Mouse (Mus musculus) c-Kit-positive CD71-negative TER-119-negative erythroid progenitor cells, embryonic 14.5 days (primary cell): ENCODE measurements around the gene Ilk.
A peak's percentile ranks its signal among the peaks of the same experiment; 100 is the strongest.
"Not testable (repeated sequence)": the region's sequence is repeated elsewhere in the genome, so short reads cannot be mapped to it uniquely, and the experiment has no call there.

Source experiments
- DNase-seq: peaks from one replicate; pipeline ENCODE4 v3.0.0-alpha.2; 2013; ENCODE audit warnings: low read depth

Gene Ilk

GRCm38 (mm10) chr7:105736264-105736901, at the start of gene Ilk:
Gene Ilk, plus strand, starts transcription at chr7:105736592.
- peak; percentile 69 for DNase-seq

- DNase-seq: peak; percentile 9
These were observed 45.5 kb upstream of the Ilk start for GRCm38 (mm10) chr7:105690875-105691274.

DNA sequence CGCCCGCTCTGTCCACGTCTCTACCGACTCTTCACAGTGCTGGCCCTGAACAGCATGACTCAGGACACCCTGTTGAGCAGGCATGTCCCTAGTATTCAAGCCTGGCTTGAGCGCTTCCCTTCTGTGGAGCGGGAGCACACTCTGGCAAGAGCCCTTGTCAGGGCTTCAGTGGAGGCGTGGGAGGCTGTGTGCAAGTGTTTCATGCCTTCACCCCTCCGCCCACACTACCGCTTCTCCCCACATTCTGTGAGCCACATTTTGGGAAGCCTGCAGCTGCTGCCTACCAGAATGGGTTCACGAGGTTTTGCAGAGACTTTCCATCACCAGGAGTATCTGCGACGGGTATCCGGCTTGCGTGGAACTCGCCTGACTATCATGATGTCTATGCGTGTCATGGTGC, 33.2 kb upstream of the Ilk start:
- DNase-seq: no peak

- DNase-seq: no peak
These were observed 32.6 kb upstream of the Ilk start for GRCm38 (mm10) chr7:105703816-105704215.

DNA sequence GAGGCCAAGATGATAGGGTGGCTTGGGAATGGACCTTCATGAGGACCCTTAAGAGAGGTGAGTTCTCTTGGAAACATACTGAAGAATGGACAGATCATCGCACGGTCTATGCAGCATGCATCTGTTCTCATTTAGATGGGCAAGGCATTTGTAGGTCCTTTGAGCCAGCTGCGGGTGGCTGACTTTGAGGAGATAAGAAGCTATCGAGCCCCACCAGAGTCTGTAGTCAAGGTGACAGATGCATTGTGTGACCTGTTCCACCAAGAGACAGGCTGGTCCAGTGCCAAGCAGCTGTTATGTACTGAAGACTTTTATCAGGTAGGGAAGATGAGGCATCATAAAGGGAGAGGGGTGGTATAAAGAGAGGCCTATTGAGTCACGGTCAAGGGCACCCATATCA, 27.7 kb upstream of the Ilk start:
- no peak for DNase-seq

- DNase-seq: no peak
These were observed 21.0 kb upstream of the Ilk start for GRCm38 (mm10) chr7:105715366-105715765.

DNA sequence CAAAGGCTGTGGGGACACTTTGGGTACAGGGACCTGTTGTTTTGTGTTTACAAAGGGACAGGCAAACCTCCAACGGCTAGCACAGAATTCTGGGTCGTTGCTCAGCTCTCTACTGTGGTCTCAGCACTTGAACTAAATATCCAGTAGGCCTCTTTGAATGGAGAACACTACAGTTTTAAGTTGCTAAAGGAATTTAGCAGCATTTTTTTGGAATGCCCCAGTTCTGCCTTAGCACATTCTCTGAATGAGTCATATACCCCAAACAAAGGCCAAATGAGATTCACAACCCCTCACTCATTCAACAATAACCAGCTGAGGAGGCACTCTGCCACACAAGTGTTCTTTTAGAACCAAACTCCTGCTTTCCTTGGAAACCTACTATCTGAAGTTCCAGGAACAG, 14.5 kb upstream of the Ilk start:
- no peak for DNase-seq

- DNase-seq: no peak
These were observed 10.0 kb upstream of the Ilk start for GRCm38 (mm10) chr7:105726144-105726979.

DNA sequence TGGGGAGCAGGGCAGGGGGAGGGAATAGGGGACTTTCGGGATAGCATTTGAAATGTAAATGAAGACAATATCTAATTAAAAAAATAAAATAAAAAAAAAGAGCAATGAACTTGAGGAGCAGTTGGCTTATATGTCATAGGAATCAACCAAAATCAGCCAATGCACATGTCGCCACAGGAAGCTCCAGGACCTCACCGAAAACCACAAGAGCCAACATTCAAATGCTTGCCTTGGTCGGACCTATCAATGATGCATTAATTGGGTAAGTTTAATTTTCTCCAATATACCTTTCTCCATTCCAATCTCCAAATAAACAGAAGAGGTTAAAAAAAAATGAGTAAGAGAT, 9.4 kb upstream of the Ilk start:
- DNase-seq: no peak

- no peak for DNase-seq
These were observed 7.5 kb upstream of the Ilk start for GRCm38 (mm10) chr7:105728701-105729428.

GRCm38 (mm10) chr7:105733836-105734235, 2.6 kb upstream of the Ilk start:
- DNase-seq: no peak

DNA sequence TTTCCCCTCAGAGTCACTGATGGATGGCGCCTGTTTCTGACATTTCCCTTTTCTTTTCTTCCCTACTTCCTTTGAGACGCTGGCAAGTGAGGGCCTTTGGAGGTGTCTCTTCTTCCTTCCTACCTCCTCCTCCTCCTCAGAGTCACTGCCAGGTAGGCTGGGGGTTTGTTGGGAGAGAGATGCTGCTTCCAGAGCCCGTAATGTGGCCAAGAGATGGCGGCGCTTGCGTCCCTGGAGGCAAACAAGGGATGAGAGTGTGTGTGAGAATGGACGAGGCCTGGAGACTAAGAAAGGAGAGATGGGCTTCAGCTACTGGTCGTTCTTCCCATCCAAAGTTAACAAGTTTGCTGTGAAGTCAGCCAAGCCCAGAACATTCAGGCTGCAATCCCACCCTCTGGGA, 1.6 kb upstream of the Ilk start:
- DNase-seq: no peak

DNA sequence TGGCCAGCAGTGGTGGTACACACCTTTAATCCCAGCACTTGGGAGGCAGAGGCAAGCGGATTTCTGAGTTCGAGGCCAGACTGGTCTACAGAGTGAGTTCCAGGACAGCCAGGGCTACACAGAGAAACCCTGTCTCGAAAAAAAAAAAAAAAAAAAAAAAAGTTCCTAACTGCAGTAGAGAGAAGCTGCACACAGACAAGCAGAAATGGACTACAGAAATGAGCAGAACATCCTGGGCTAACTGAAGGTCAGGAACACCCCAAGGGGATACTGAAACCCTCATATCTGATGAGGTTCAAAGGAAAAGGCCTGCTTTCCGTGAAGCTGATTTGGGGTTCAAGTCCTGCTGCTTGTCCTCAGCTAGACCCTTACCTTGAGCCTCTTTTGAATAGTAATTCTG, 928 bp upstream of the Ilk start:
- DNase-seq: not testable (repeated sequence)

DNA sequence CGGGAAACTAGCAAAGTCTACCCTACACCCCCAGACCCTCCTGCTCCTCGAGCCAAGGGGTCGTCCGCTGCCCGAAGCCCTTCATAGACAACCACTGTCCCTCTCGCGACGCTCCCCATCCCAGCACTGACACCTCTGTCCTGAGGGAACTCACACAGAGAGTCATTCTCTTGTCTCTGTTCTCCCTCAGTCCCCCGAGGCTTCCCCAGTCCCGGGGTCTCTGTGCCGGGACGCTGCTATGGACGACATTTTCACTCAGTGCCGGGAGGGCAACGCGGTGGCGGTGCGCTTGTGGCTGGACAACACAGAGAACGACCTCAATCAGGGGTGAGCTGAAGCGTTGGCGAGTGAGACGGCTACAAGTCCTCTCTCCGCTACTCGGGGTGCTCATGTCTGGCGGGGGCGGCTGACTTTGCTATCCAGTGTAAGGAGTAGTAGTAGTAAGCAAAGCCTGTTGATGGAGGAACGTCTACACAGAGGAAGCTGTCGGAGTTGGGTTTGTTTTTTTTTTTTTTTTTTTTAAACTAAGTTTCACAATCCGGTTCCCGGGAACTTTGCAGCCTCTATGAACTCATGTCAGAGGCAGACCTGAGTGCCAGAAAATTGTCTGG, 624 bp downstream of the Ilk start, which contains the start of gene Rrp8:
Rrp8 (minus strand) TSS at position 475 of the 611 bp plus-strand sequence.
- DNase-seq: no peak

DNA sequence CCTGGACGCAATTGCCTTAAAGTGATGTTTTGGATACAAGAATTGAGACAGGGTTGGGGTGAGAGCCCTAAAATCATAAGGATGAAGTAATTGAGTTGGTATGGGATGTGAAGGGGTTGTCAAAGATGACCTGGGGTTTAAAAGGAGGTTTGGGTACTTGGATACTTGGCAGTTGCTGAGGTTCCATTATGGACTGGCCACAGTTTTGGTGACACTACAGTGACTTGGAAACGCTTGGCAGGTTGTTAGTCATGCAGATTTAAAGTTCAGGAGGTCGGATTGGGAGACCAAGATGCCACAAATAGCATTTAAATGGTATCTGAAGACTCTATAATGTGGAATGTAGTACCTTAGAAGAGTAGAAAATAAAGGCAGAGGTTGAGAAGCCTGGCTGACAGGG, 1.3 kb downstream of the Ilk start:
- DNase-seq: no peak

- DNase-seq: no peak
These were observed 1.9 kb downstream of the Ilk start for GRCm38 (mm10) chr7:105738286-105738685.

DNA sequence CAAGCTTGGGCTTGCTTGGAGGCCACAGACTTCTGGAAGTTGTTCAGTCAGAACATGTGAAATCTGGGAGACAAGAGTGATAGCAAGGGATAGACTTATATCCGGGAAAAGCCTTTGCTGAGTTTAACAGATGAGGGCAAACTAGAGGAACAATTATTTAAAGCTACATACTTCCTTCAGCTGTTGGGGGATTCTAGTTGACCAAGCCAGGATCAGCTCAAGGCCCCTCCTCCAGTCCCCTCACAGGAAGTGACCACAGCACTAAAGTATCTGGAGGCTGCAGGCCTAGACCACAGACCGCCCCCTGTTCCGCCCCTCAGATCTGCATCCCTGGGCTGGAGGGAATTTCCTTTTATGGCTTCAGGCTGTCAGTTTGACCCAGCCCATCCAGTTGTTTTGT, 2.6 kb downstream of the Ilk start:
- no peak for DNase-seq

DNA sequence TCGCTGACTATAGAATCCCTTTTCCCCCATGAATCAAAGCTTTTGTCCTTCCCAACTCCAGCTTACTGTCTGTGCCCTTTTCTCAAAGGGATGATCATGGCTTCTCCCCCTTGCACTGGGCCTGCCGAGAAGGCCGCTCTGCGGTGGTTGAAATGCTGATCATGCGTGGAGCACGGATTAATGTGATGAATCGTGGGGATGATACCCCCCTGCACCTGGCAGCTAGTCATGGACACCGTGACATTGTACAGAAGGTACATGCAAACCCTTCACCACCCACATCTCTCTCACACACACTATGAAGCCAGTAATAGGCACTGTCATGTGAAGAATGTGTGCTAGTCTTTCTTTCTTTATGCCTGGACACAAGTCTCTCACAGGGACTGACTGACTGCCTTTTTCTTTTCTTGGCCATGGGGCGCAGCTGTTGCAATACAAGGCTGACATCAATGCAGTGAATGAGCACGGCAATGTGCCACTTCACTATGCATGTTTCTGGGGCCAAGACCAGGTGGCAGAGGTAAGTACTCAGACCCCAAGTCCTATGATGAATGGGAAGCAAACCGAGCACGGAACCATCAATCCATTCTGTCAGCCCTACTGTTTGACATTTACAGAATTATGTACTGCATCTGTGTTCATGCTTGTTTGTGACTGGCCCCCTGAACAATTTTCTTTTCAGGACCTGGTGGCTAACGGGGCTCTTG, 3.9 kb downstream of the Ilk start:
- DNase-seq: no peak

DNA sequence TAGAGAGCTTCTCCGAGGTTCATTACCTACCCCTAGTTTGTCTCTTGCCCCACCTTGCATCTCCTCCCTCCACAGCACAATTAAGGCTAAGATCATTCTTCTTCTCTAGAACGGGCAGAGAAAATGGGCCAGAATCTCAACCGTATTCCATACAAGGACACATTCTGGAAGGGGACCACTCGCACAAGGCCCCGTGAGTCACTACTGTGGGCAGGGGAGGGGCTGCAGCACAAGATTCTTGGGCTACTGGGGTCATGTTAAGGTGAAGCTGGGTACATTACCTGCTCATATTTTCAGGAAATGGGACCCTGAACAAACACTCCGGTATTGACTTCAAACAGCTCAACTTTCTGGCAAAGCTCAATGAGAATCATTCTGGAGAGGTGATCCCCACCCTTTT, 4.5 kb downstream of the Ilk start:
- no peak for DNase-seq

GRCm38 (mm10) chr7:105741978-105742377, 5.6 kb downstream of the Ilk start:
- no peak for DNase-seq

DNA sequence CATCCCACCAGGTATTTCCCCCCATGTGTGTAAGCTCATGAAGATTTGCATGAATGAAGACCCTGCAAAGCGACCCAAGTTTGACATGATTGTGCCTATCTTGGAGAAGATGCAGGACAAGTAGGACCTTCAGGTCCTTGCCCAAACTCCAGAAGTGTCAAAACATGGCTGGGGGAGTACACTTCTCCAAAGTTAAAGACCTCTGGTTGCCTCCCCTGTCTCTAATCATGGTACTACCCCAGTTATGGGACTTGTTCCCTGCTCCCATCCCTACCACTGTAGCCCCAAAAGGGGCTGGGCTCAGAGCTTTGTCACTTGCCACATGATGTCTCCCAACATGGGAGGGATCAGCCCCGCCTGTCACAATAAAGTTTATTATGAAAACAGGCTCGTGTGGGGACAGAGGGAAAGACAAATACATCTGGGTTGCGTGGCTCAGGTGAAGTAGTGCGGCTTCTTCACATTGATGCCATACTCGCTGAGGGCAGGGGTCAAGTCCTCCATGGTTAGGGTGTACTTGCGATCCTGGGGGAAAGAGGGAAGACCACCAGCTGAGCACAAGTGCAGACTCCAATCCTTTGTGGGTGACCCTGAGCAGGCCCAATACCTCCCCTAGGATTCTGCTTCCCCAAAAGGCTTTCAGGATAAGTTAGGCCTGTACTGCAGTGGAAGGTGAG, 6.3 kb downstream of the Ilk start:
- DNase-seq: not testable (repeated sequence)
